Mouse (Mus musculus) urinary bladder, adult 18-20 months (tissue): Measurements from ENCODE around the gene Kif13a.

Experiments
- DNase-seq, 2 experiments: peaks; one replicate each; pipeline ENCODE4 v3.0.0; 2022; ENCODE audit warnings: low spot score in 2 of 2, mixed read lengths in 2 of 2

The Kif13a gene

DNA sequence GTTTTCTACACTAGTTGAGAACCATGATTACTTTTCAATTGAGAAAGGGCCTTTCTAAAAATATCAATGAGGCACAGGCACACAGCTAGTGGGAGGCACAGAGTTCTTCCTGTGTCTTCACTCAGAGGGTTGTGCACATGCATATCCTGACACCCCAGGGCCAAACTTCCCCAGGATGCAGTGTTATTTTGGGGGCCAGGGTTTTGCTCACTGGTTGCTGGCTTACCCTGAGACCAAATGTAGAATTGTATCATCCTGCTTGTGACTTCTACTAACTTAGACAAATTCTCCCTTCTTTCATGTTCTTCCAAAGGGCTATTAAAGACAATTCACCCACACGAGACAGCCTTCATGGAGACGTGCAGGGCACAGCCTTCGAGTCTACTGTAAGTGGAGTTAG lies 45.7 kb downstream of the Kif13a start:
- DNase-seq = no peak

DNA sequence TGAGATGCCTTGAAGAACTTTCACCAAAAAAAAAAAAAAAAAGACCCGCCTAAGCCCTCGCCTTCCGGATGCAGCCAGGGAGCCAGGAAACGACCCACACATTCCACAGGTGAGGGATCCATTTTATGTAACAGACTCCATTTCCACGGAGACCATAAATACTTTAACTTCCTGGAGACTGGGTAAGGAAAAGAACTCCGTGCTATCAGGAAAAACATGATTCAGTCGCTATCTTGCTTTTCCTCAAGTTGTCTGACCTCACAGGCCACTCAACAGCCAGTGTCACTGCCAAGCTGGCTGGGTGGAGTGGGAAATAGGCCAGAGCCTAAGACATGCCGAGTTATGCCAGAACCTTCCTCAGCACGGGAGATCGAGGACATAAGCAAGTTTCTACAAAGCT lies 46.3 kb downstream of the Kif13a start:
- DNase-seq = peak; percentile 17 to 62

DNA sequence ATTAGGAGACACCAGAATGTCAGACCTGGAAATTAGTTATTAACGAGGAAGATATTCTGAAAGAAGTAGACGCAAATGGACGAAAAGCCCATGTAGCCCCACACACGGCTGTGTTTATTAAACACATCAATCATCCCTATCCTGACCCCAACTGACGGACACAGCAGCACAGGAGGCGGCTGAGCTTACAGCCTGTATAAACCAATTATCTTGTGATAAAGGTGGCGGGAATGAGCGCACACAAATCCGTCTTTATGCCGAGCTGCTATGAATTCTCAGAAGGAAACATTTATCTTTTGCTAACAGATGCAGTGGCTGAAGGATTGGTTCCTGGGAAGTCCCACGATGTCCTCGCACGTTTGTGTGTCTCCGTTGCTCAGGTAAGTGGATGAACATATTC lies 48.9 kb downstream of the Kif13a start:
- no peak for DNase-seq

DNA sequence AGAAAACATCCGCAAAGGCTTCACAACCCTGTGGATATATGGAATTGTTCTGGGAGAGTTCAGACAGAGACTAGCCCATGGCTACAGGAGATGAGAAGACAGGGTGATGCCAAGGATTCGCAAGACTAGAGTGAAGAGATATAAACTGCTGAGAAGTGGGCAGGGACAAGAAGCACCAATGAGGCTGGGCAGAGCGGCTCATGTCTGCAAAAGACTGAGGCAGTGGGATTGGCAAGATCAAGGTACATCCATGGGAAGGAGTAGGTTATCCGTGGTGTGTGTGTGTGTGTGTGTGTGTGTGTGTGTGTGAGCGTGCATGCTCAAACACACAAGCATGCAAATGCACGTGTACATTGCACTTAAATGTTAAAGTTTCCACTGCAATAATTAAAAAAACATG lies 49.4 kb downstream of the Kif13a start:
- DNase-seq = no peak

DNA sequence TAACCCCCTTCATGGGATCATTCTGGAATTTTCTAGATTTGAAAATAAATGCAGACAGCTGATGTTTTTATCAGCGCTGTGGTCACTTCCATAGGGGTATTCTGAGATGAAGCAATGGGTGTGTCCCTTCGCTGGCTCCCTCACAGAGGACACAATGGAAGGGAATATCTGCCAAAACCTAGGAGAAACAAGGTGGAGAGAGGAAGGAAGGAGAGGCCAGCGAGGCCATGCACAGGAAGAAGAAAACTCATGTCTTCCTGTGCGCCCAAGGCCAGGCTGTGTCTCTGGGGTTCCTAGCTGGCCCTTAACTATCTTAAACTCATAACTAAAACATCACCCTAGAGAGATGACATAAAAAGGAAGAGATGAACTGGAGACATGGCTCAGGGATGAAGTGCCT lies 52.6 kb downstream of the Kif13a start:
- no peak for DNase-seq

DNA sequence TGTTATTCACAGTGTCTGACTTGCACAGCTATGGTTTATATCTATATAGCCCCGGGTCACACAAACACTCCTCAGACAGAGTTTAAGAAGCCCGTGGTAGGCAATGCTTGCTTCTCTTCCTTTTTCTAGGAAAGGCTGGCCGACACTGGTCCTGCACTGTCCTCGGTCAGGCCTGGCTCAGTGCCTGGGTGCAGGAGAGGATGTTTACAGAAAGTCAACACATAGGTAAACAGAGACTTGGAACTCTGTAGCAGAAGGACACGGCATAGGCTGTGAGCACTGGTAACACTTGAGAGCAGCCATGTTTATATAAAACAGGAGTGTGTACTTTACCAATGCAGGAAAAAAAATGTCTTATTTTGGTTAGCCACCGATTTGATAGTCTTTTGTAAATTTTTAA lies 54.3 kb downstream of the Kif13a start:
- peak in 1 of 2 experiments; percentile 20 for DNase-seq

DNA sequence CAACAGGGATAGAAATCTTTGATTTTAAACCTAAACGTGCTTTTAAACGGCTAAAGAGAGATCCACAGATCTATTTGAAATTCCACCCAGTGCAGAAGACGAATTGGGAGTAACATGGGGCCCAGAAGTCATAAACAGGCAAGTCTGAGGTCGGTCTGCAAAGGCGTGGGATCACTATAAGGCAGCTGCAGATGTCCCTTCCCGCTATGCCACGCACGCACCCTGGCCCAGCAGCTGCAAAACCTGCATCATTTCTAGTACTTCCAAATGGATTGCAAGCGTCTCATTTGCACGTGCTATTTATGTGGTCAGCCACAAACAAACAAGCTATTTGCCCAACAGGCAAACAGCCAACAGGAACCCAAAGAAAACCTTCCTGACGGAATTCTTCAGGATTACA lies 56.9 kb downstream of the Kif13a start:
- no peak for DNase-seq

DNA sequence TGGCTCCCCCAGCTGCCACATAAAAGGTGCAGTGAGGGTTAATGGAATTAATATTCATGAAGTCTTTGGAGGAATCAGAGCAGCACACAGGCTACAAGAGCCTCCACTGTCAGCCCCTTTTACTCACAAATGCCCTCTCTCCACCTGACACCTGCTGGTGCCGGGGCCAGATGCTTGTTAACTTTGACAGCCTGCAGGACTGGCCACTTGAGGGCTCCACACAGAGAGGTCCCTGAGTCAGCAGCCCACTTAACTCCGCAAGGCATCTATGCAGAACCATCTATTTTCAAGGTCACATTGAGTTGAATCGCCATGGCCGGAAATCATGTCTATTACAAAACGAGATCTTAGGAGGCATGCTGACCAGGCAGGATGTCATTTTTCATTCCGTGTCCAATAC lies 57.5 kb downstream of the Kif13a start:
- DNase-seq = no peak

DNA sequence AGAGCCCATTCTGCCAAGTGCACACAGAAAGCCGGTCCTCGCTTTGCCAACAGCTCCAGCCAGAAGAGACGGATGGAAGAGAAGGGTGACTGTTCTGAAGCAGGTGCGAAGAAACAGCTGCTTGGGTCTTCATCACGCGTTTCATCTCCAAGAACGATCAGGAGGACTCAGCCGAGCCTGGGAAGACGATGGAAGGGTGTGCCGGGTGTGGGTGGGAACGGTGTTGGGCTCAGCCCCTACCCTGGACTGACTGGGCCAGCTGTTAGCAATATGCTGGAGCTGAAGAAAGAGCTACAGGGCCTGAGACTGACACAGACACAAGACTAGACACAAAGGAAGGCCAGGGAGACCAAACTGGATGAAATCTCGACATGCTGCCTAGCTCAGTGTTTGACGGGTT lies 60.2 kb downstream of the Kif13a start:
- no peak for DNase-seq

DNA sequence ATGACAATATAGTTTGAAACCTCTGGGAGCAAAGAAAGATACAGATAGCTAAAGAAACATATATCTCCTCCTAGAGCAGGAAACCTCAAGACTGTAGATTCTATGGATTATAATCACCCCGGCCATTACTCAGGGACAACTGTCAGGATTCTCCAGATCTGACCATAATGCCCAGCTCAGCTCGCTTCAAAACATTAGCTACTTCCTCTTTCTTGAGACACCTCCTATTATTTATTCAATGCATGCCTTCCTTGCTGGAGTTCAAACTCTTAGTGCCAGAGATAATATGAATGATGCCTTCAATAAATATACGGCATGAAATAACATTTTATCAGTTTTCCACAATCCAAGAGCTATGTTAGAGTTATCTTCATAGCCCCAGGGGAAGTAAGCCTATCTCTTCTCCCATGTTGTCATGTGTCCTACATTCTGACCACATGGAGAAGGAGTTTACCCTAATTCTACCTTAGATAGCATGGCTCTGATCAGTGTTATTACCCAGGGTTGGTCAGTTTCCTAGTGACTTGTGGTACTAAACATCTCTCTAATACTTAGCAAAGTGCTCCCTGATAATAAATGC lies 66.4 kb downstream of the Kif13a start:
- no peak for DNase-seq

DNA sequence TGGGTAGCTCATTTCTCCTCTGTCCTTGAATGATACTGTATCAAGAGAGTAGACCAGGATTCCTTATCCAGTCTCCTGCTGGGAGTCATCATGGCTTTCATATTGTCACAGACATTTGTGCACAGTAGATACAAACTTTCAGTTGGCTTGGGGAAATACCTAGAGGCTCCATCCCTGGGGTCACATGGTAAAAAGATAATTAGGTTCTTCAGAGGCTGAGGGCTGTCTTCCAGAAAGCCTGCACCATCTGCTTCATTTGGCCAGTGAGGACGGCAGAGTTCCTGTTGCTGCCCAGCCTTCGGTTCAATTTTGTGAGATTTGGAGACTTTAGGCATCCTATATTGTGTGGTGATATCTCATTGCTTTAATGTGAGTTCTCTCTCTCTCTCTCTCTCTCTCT lies 69.8 kb downstream of the Kif13a start:
- no peak for DNase-seq

DNA sequence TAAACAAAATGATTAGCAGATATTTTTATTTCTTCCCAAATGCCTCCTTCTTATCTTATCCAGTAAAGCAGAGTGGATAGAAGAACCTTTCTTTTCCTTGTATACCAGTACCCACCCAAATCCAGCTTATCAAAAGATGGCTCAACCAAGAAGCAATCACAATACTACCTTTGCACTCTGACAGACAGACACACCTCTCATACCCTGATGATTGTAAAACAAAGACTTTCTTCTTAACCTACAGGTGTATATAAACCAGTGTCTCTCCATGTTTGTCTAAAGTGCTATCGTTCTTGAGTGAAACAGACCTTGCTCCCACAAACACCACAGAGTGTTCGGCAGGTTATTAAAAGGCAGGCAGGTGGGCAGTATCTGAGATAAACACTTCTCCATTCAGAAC lies 70.5 kb downstream of the Kif13a start:
- DNase-seq = no peak

DNA sequence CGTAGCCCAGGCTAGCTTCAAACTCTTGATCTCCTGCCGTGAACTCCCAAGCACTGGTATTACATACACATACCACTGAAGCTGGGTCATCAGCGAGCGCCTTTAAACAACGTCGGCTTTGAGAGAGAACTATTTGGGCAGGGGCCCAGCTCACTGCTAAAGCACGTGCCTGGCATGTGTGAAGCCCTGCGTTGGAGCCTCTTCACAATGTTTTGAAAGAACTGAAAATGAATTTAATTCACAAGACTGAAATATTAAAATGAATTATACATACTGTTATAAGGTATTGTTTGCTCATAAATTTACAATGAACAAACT lies 70.9 kb downstream of the Kif13a start:
- DNase-seq = no peak

DNA sequence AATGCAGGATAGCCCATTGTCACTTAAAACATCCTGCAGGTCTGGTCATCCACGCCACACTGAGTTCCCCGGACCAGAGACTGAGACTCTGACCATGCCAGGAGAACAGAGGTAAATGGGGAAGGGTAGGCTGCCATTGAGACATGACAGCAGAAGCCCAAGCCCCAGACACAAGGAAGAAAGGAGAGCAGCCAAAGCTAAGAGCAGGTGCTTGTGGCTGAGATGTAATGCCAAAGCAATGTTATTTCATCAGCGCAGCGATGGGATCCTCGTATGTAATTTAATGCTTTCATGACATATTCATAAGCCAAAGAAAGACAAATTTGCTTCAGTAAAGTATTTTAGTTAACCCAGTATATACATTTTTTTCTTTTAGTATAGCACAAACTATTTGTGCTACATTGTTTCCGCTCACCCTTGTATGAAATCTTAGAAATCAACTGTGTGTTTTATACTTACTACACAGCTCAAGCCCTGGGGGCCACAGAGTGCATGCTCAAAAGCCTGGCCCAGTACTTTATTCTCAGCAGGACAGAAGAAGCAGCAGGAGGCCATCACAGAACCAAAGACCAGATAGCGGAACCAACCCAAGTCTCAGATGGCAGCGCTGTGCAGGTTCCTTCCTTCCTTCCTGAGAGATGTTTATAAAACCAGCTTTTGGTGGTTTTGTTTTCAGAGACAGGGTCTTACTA lies 71.4 kb downstream of the Kif13a start:
- no peak for DNase-seq

DNA sequence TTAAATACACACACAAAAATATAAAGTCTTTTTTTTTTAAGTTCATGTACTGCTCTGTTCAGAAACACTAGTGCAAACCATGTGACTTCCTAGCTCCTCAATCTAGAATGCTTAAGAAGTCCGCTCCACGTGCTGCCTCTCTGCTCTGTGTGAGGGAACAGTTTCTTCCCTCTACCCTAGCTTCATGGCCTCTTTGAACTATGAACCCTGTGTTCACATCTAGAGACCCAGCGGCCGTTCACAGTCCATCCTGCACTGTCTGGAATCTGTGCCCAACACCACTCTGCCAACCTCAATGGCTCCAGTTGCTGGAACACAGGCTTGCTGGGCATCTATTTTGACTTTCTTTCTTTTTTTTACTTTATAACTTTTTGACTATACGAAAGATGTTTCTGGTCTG lies 75.2 kb downstream of the Kif13a start:
- no peak for DNase-seq

DNA sequence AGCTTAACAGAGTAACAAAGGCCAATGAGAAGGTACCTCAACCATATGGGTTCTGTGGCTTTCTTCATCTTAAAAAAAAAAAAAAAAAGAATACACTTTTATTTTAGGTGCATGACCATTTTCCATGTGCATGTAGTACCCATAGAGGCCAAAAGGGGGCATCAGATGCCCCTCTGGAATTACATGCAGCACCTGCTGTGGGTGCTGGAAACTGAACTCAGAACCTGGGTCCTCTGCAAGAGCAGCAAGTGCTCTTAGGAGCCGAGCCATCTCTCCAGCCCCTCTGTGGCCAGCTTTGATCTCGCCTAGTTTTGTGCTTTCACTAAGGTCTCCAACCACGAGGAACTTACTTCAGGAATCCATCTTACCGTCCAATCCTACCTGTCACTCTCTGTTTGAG lies 77.2 kb downstream of the Kif13a start:
- no peak for DNase-seq

DNA sequence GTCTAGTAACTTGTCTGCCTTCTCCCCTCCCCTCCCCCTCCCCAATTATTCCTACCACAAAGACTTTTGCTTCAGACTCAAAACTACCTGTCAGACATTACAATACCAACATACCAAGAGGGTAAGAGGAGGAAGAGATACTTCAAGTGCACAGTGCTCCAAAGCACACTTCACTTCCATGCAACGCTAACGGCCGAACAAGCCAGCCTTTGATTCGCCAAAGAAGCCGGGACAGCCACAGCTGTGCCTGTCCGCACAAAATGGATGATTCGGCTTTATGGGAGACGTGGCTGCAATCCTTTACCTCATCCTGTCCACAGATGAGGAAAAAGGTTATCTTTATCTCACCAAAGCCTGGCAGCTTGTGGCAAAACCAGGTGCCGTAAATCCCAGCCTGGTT lies 84.2 kb downstream of the Kif13a start:
- no peak for DNase-seq

DNA sequence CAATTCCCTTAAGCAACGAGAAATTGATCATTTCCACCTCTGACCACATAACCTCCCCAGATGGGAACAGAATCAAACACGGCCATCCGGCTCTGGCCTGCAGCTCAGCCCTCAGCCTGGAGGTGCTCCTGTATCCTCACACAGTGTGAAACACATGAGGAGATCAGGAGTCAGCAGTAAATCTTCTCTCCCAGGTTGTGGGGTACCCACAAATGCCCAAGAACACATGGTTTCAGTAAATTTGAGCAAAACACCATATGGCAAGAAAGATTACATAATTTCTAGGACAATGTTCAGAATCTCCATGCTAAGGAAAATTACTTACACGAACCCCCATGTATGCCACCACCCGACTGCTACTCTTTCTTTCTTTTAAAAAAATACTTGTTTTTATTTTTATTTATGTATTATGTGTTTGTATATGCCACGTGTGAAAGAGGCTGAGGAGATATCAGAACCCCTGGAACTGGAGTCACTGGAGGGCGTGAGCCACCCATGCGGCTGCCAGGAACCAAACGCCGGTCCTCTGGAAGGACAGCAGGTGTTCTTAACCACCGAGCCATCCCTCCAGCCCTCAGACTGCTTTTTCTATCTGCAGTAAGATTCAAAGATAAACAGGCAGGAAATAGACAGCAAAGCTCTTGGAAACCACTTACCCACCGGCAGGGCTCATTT lies 85.0 kb downstream of the Kif13a start:
- DNase-seq = no peak

DNA sequence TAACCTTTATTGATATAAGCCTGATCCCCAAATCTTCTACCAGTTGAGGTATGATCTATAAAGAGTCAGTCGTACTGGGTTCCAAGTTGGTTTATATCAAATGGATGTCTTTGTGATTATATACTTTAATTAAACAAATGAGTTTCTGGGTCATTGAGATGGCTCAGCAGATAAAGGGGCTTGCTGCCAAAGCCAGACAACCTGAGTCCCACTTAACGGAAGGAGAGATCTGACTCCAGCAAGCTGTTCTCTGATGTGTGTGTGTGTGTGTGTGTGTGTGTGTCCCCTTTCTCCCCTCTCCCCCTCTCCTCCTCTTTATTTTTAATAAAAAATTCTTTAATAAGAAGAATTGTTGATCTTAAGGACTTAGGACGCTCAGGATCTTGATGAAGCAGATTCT lies 86.0 kb downstream of the Kif13a start:
- DNase-seq = no peak

DNA sequence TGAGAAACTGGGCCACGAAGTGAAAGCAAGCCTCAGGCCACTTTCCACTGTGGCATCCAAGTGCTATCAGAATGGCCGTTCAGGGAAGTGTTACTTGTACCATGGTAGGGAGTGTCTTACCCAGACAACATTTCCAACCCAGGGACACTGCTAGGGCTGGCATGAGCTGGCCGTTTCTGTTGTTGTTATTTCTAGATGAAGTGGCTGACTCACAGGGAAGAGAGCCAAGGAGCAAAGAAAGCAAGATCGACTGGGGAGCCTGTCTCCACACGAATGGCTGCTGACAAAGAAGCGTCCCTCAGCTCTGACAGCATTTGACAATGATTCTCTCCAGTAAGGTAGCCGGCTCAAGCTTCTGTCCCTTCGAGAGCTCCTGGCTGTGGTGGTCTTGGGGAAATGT lies 87.5 kb downstream of the Kif13a start:
- peak; percentile 8 to 37 for DNase-seq

DNA sequence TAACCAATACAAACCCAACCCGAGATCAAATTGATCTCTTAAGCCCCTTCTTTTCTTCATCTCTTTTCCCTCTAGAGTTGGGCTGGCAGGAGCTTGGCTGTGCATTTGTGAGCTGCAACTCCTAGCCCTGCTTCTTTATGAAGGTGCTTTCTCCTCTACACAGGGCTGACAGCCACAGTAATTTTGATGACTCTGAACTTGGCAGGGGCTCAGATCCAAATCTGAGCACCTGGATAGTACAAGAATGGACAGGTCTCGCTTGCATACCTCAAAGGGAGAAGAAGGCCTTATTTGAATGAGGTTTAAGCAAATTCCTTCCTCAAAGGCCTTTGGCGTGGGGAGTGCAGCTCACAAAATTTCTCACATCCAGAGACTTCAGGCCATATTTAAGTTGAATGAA lies 88.0 kb downstream of the Kif13a start:
- no peak for DNase-seq

DNA sequence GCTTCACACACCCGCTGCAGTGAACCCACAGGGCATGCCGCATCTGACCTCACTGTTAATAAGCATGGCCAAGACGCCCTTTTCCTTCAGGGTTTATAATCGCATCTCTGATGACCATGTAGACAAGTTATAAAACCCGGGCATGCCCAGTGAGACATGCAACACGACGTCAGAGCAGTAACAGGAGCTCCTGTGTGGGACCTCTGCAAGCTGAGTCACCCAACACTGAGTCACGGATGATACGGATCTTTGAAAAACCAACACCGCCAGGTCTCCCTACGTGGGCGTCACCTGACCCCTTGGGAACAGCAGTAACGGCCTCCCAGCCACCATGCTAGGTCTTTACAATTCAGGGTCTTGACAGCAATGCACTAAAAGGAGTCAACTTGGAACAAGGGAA lies 89.0 kb downstream of the Kif13a start:
- DNase-seq = peak; percentile 35 to 75

DNA sequence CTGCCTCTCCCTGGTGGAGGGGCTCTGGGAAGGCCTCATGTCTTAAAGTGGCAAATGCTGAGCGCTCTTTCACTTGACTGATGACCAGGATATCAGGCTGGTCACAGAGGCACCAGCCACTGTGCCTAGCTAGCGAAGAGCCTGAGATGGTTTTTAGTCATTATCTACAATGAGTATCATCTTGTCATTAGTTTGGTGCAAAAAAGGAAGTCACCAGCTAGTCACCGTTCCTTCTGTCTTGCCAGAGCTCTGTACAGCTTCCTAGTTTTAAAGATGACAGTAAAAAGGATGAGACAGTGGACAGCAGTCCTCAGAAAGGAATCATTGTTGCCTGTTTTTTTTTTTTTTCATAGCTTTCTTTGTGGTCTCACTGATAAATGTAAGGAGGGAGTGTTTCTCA lies 90.4 kb downstream of the Kif13a start:
- no peak for DNase-seq

DNA sequence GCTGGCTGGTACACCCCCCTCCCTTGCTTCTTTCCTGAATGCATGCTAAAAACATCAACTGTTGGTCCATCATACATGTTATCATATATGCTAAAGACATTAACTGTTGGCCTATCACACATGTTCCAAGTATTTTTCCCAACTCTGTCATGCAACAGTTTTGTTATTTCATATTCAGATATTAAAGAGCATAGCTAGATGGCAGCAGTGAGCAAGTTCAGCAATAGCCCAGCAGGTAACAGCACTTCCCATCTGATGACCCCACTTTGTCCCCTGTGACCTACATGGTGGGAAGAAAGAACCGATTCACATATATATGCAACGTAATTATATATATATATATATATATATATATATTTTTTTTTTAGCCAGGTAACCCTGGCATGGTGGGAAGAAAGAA lies 91.1 kb downstream of the Kif13a start:
- no peak for DNase-seq
